Mouse (Mus musculus) liver, postnatal 0 days (tissue): Measurements from ENCODE around the gene Rgl1.

Source experiments
- CTCF ChIP-seq: sonication (generic); IDR thresholded peaks from 2 replicates; pipeline ENCODE4 v1.5.1; 2016; ENCODE audit warnings: antibody characterized with exemption, low read depth
- EP300 ChIP-seq: IDR thresholded peaks from 2 replicates; pipeline ENCODE4 v1.6.1; 2016; ENCODE audit warnings: antibody characterized with exemption, low read depth, mild to moderate bottlenecking

- peak; percentile 61 for TF ChIP-seq CTCF
- no peak for TF ChIP-seq EP300
Observed at GRCm38 (mm10) chr1:152724286-152724685, 41.9 kb downstream of the Rgl1 start.
